Mouse (Mus musculus): ENCODE data around the gene Cbfa2t3. TPM values are rescaled to one million over a fixed set of nuclear protein-coding genes. Genes with fewer than 3 reads are reported as not detected.

The Cbfa2t3 gene
- total RNA-seq, 2 experiments from 2014 or later = 16.0 to 35.4 TPM

DNA sequence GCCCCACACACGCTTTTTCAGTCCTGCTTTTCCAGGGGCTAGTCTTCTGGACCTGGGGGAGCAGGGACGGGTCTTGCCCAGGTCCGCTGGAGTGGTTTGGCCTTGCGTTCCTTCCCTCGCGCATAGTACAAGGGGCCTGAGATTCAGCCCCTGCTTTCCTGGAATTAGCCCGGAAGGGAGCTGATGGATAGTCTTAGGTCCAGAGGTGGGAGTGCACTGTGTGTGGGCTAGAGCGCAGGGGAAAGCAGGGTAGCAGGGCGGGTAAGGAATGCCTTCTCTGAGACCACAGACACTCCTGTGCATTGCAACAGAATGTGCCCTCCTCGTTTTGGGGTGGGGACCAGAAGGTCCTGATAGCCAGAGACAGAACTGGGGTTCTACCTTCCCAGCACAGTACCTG lies 121.8 kb downstream of the Cbfa2t3 start:
- no peak for ATAC-seq (replicated peaks; ENCODE audit: poor library complexity, severe bottlenecking)

- ATAC-seq (replicated peaks; ENCODE audit: poor library complexity, severe bottlenecking) = peak; percentile 94
Measured at GRCm38 (mm10) chr8:122576648-122577022, 122.3 kb downstream of the Cbfa2t3 start, which contains the start of gene Aprt. Aprt (minus strand) TSS chr8:122576909.

DNA sequence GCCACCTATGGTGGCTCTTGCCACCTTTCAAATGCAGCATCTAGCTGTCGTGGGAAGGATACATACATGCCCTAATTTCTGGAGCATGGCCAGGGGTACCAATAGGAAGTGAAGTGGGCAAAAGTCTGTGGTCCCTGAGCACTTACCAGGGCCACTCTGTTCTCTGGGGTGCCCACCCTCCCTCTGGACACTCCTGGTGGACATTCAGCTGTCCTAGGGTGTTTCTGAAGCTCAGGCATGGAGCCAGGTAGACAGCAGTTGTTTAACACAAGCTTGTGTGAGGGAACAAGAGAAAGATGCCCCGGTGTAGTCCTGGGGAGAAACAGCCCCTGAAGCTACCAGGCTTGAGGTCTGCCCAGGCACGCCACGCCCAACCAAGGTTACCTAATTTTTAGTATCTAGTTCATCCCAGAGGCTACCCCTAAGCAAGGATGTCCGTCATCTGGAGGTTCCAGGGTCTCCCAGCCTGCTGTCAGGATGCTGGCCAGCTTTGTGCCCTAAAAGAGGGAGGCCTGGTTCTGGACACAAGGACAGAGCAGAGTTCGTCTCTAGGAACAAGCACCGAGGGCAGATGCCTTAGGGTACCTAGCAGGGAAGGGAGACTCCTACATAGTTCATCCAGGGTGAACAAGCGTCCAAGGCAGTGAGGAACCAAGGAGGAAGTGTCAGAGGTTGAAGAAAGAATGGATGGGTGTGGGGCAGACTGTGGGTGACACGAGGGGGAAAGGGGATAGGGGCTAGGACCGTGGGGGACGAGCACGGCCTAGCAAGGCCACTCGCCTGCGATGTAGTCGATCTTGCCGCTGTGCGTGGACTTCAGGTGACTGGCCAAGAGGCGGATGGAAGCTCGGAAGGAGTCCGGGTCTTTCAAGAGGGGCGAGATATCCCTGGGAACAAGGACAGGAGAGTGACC lies 122.9 kb downstream of the Cbfa2t3 start:
- 0 out of 2 replicates have a peak, but pooled peaks have one; percentile 6 for ATAC-seq (replicated peaks; ENCODE audit: poor library complexity, severe bottlenecking)

DNA sequence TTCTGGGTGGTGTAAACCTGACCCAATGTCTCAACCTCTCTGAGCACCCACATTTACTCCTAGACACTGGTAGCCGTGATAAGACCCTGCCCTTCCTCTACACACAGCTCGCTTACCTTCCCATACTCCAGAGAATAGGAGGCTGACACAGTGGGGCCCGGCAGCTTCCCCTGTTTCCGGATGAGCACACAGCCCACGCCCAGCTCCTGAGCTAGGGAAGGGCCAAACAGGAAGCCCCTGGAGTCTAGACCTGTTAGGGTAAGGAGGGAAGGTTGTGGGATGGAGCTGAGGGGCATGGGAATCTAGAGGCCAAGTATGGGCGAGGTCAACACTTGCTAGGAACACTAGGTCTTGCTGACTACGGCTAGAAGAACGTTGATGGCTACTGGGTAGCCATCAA lies 123.6 kb downstream of the Cbfa2t3 start:
- no peak for ATAC-seq (replicated peaks; ENCODE audit: poor library complexity, severe bottlenecking)

Other genes starting within 250 kb of the Cbfa2t3 start
- not detected in 2 replicates for gene Snai3, start 238.4 kb downstream of the Cbfa2t3 start, total RNA-seq (2014; fragmentation: Nextera tagmentation)
- gene Snai3, start 238.4 kb downstream of the Cbfa2t3 start, total RNA-seq (2017) = not detected in 2 replicates
- 40.5 and 41.2 TPM in 2 replicates for gene Rnf166, start 223.0 kb downstream of the Cbfa2t3 start, total RNA-seq (2014; fragmentation: Nextera tagmentation)
- gene Rnf166, start 223.0 kb downstream of the Cbfa2t3 start, total RNA-seq (2017) = 29.8 and 43.2 TPM in 2 replicates
- 11.9 and 33.1 TPM in 2 replicates for gene Ctu2, start 223.0 kb downstream of the Cbfa2t3 start, total RNA-seq (2014; fragmentation: Nextera tagmentation)
- gene Ctu2, start 223.0 kb downstream of the Cbfa2t3 start, total RNA-seq (2017) = 9.3 and 14.0 TPM in 2 replicates
- gene Piezo1, start 147.8 kb downstream of the Cbfa2t3 start, total RNA-seq (2014; fragmentation: Nextera tagmentation) = 19.4 and 67.1 TPM in 2 replicates
- 15.8 and 22.4 TPM in 2 replicates for gene Piezo1, start 147.8 kb downstream of the Cbfa2t3 start, total RNA-seq (2017)
- gene Cdt1, start 131.1 kb downstream of the Cbfa2t3 start, total RNA-seq (2014; fragmentation: Nextera tagmentation) = 76.0 and 153 TPM in 2 replicates
- gene Cdt1, start 131.1 kb downstream of the Cbfa2t3 start, total RNA-seq (2017) = 38.6 and 38.8 TPM in 2 replicates
- 276 and 290 TPM in 2 replicates for gene Aprt, start 122.2 kb downstream of the Cbfa2t3 start, total RNA-seq (2014; fragmentation: Nextera tagmentation)
- gene Aprt, start 122.2 kb downstream of the Cbfa2t3 start, total RNA-seq (2017) = 139 and 228 TPM in 2 replicates
- gene Galns, start 87.6 kb downstream of the Cbfa2t3 start, total RNA-seq (2014; fragmentation: Nextera tagmentation) = 39.0 and 46.3 TPM in 2 replicates
- gene Galns, start 87.6 kb downstream of the Cbfa2t3 start, total RNA-seq (2017) = 36.1 and 46.6 TPM in 2 replicates
- gene Trappc2l, start 87.5 kb downstream of the Cbfa2t3 start, total RNA-seq (2014; fragmentation: Nextera tagmentation) = 41.0 and 55.7 TPM in 2 replicates
- gene Trappc2l, start 87.5 kb downstream of the Cbfa2t3 start, total RNA-seq (2017) = 16.1 and 21.7 TPM in 2 replicates
- not detected in 2 replicates for gene Pabpn1l, start 76.4 kb downstream of the Cbfa2t3 start, total RNA-seq (2014; fragmentation: Nextera tagmentation)
- gene Pabpn1l, start 76.4 kb downstream of the Cbfa2t3 start, total RNA-seq (2017) = not detected in 2 replicates
- gene Acsf3, start 76.4 kb upstream of the Cbfa2t3 start, total RNA-seq (2014; fragmentation: Nextera tagmentation) = 5.0 and 20.5 TPM in 2 replicates
- 8.1 and 12.0 TPM in 2 replicates for gene Acsf3, start 76.4 kb upstream of the Cbfa2t3 start, total RNA-seq (2017)
- gene Cdh15, start 148.9 kb upstream of the Cbfa2t3 start, total RNA-seq (2014; fragmentation: Nextera tagmentation) = not detected in 2 replicates
- gene Cdh15, start 148.9 kb upstream of the Cbfa2t3 start, total RNA-seq (2017) = not detected in 2 replicates

Data from granulocyte monocyte progenitor cell, adult 5-6 weeks (primary cell).